Mouse (Mus musculus): ENCODE results near the gene Prkg1. TPM values are rescaled to one million over a fixed set of nuclear protein-coding genes. Genes with fewer than 3 reads are reported as not detected.

Prkg1 gene
- polyA plus RNA-seq, 1 experiment from 2014 or later = 9.1 TPM

DNA sequence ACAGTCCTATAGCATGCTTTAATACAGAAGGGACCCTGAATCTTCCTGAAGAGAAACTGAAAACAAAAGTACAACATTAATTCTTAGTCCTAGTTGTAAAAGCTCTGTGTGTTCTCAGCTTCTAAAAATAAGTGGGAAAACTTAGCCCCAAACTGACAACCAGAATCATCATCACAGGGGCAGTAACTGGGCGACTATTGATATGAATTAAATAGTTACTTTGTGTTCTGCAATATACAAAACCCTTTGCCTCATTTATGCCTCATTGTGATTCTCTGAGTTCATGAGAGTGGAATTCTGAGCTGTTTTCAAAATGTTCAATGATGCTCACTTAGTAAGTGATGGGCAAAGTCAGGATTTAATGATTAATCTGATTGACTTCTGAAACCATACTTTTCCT is 170.8 kb downstream of the Prkg1 start:
- Histone ChIP-seq H3K4me2 (replicated peaks) (no peak overlapping the region), H3K36me3 (no peaks in the 10 kb centered on the region), H3K4me3 (replicated peaks) (no peak overlapping the region), H3K4me1 (replicated peaks) (no peaks in the 10 kb centered on the region), H3K27me3 (replicated peaks) (no peaks in the 10 kb centered on the region), H3K9me3 (no peaks in the 10 kb centered on the region), H3K9ac (no peak overlapping the region), H3K27ac (no peak overlapping the region)
- ATAC-seq = no peak
- WGBS = 79% methylated on average over 1 of the region's 1 CpGs

- Histone ChIP-seq H3K27me3 (replicated peaks) (no peaks in the 10 kb centered on the region), H3K36me3 (no peaks in the 10 kb centered on the region), H3K9me3 (no peaks in the 10 kb centered on the region), H3K4me2 (replicated peaks) (no peak overlapping the region), H3K4me3 (replicated peaks) (no peak overlapping the region), H3K4me1 (replicated peaks) (no peaks in the 10 kb centered on the region), H3K9ac (no peak overlapping the region), H3K27ac (no peak overlapping the region)
- 86% methylated on average over 5 of the region's 5 CpGs for WGBS
- no peak for ATAC-seq
Measured at GRCm38 (mm10) chr19:31590701-31591100, 174.1 kb downstream of the Prkg1 start.

GRCm38 (mm10) chr19:31577092-31577491 is 187.7 kb downstream of the Prkg1 start:
- Histone ChIP-seq H3K4me1 (replicated peaks) (no peaks in the 10 kb centered on the region), H3K27ac (no peak overlapping the region), H3K9me3 (no peaks in the 10 kb centered on the region), H3K4me2 (replicated peaks) (no peak overlapping the region), H3K9ac (no peak overlapping the region), H3K27me3 (replicated peaks) (no peaks in the 10 kb centered on the region), H3K36me3 (no peaks in the 10 kb centered on the region), H3K4me3 (replicated peaks) (no peak overlapping the region)
- no peak for ATAC-seq
- WGBS = 85% methylated on average over 4 of the region's 4 CpGs

DNA sequence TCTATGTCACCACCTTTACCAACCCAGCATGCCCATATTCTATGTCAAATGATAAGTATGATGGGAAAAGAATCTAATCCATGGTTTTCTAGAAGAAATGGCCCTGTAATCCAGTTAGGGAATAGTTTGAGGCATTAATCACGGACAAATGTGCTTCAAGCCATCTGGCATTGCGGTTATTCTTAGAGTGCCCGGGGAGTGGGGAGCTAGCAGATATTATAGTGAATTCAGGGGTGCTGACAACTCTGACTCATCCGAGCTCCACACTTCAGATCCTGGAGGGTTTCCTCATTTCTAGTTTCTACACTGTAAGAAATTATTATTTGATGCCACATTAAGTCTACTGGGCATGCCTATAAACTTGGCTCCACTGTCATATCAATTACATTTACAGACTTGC is 200.5 kb downstream of the Prkg1 start:
- H3K9ac ChIP-seq = no peak overlapping the region
- H3K4me2 ChIP-seq (replicated peaks) = no peak overlapping the region
- no peak overlapping the region for H3K4me3 ChIP-seq (replicated peaks)
- WGBS = 85% methylated on average over 4 of the region's 4 CpGs
- no peaks in the 10 kb centered on the region for H3K9me3 ChIP-seq
- H3K27me3 ChIP-seq (replicated peaks) = no peaks in the 10 kb centered on the region
- no peak overlapping the region for H3K27ac ChIP-seq
- H3K4me1 ChIP-seq (replicated peaks) = no peaks in the 10 kb centered on the region
- H3K36me3 ChIP-seq = no peaks in the 10 kb centered on the region
- ATAC-seq = no peak

DNA sequence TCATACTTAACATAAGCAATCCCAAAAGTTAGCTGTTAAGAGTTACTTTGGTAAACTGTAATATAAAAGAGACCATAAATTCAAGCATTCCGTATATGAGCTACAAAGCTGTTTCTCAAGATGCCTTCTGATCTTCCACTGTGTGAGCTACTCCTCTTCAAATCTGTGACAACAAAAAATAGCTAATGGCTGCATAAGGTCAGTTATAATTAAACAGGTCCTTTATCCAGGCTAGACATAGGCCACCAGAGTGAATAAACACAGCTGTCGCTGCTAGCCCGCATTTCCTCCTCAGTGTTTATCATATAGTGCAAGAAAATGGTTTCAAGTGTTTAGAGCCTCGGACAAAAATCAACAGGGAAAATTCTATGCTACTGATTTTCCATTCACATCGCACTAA is 218.8 kb downstream of the Prkg1 start:
- no peak overlapping the region for H3K27ac ChIP-seq
- H3K36me3 ChIP-seq = no peaks in the 10 kb centered on the region
- H3K4me1 ChIP-seq (replicated peaks) = no peaks in the 10 kb centered on the region
- no peak overlapping the region for H3K4me3 ChIP-seq (replicated peaks)
- H3K9me3 ChIP-seq = no peaks in the 10 kb centered on the region
- no peaks in the 10 kb centered on the region for H3K27me3 ChIP-seq (replicated peaks)
- 37% methylated on average over 5 of the region's 5 CpGs for WGBS
- no peak overlapping the region for H3K9ac ChIP-seq
- H3K4me2 ChIP-seq (replicated peaks) = no peak overlapping the region
- ATAC-seq = peak; percentile 59

GRCm38 (mm10) chr19:31531249-31531740 is 233.5 kb downstream of the Prkg1 start:
- ATAC-seq = no peak; the same call in 1 of the 2 replicates
- Histone ChIP-seq H3K4me1 (replicated peaks) (0 out of 2 replicates have a peak, but pooled peaks cover 8% of the 10 kb centered on the region), H3K27ac (0 out of 2 replicates have a peak overlapping the region, but pooled peaks have one; percentile 23), H3K4me3 (replicated peaks) (no peak overlapping the region), H3K36me3 (no peaks in the 10 kb centered on the region), H3K9ac (no peak overlapping the region), H3K4me2 (replicated peaks) (no peak overlapping the region), H3K9me3 (no peaks in the 10 kb centered on the region), H3K27me3 (replicated peaks) (no peaks in the 10 kb centered on the region)
- 41% methylated on average over 7 of the region's 7 CpGs for WGBS

GRCm38 (mm10) chr19:31530616-31531015 is 234.2 kb downstream of the Prkg1 start:
- no peak overlapping the region for H3K4me2 ChIP-seq (replicated peaks)
- no peaks in the 10 kb centered on the region for H3K36me3 ChIP-seq
- no peaks in the 10 kb centered on the region for H3K9me3 ChIP-seq
- H3K27ac ChIP-seq = no peak overlapping the region
- ATAC-seq = no peak
- H3K27me3 ChIP-seq (replicated peaks) = no peaks in the 10 kb centered on the region
- H3K4me1 ChIP-seq (replicated peaks) = 0 out of 2 replicates have a peak, but pooled peaks cover 8% of the 10 kb centered on the region
- no peak overlapping the region for H3K4me3 ChIP-seq (replicated peaks)
- WGBS = 25% methylated on average over 5 of the region's 5 CpGs
- H3K9ac ChIP-seq = no peak overlapping the region

GRCm38 (mm10) chr19:31529890-31530289 is 234.9 kb downstream of the Prkg1 start:
- Histone ChIP-seq H3K27ac (no peak overlapping the region), H3K27me3 (replicated peaks) (no peaks in the 10 kb centered on the region), H3K36me3 (no peaks in the 10 kb centered on the region), H3K9me3 (no peaks in the 10 kb centered on the region), H3K9ac (no peak overlapping the region), H3K4me3 (replicated peaks) (no peak overlapping the region), H3K4me2 (replicated peaks) (no peak overlapping the region), H3K4me1 (replicated peaks) (0 out of 2 replicates have a peak, but pooled peaks cover 8% of the 10 kb centered on the region)
- no peak for ATAC-seq
- WGBS = 33% methylated on average over 4 of the region's 4 CpGs

DNA sequence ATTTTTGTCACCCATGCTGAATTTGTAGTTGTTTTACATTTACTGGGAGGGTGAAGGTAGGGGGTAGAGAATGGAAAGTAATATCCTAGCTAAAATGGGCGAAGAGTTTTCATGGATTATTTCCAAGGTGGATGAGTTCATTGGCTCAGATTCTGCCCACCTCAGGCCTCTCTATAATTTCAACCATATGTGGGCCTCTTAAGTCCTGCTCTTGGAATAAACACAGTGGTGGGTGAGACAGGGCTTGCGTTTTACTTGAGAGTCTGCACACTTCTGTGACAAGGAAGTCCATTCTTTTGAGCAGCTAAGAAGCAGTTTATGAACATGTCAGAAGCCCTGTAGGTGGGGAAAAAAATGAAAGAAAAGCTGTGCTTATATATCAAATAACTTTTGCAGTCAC is 250.3 kb downstream of the Prkg1 start:
- Histone ChIP-seq H3K27me3 (replicated peaks) (no peaks in the 10 kb centered on the region), H3K4me3 (replicated peaks) (no peak overlapping the region), H3K4me1 (replicated peaks) (no peaks in the 10 kb centered on the region), H3K36me3 (no peaks in the 10 kb centered on the region), H3K27ac (no peak overlapping the region), H3K9ac (no peak overlapping the region), H3K9me3 (no peaks in the 10 kb centered on the region), H3K4me2 (replicated peaks) (no peak overlapping the region)
- WGBS = 67% methylated on average over 2 of the region's 2 CpGs
- ATAC-seq = no peak

DNA sequence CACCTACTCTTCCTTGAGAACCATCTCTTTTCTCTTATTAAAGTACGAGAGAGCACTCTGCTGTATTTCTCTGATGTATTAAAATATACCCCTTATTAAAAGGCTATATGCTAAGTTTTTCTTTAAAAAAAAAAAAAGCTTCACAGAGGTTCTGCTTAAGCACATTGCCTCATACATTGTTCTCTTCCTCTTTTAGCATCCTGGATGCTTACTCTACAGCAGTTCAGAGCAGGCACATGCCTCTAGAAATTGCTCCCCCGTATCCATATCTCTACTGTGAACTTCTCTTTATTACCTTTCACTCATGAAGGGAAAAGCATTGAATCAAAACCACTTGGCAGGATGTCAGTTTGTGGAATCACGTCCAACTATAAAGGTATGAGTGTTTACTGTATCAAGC is 257.0 kb downstream of the Prkg1 start:
- no peak for ATAC-seq
- Histone ChIP-seq H3K27ac (no peak overlapping the region), H3K4me1 (replicated peaks) (no peaks in the 10 kb centered on the region), H3K4me2 (replicated peaks) (no peak overlapping the region), H3K4me3 (replicated peaks) (no peak overlapping the region), H3K36me3 (no peaks in the 10 kb centered on the region), H3K9me3 (no peaks in the 10 kb centered on the region), H3K27me3 (replicated peaks) (no peaks in the 10 kb centered on the region), H3K9ac (no peak overlapping the region)
- WGBS = 64% methylated on average over 3 of the region's 3 CpGs

DNA sequence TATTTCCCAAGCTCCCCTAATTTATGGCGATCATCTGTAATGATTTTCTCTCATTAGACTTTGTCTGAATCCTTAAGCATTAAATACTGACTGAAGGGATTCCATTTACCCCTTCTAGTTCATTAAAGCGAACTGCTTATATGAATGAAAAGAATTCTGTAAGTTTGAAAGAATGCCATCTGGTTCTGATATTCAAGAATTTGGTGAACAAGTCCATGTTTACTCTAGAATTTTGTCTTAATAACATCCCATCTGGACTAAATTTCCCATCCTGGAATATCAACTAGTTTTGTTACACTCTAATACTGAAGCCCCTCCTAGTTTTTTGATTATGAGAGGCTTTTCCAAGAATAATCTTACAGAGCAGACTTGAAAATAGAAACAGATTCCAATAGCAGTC is 258.5 kb downstream of the Prkg1 start:
- Histone ChIP-seq H3K27ac (no peak overlapping the region), H3K4me2 (replicated peaks) (no peak overlapping the region), H3K27me3 (replicated peaks) (no peaks in the 10 kb centered on the region), H3K9ac (no peak overlapping the region), H3K4me3 (replicated peaks) (no peak overlapping the region), H3K9me3 (no peaks in the 10 kb centered on the region), H3K4me1 (replicated peaks) (no peaks in the 10 kb centered on the region), H3K36me3 (no peaks in the 10 kb centered on the region)
- ATAC-seq = no peak
- WGBS = 88% methylated on average over 2 of the region's 2 CpGs

DNA sequence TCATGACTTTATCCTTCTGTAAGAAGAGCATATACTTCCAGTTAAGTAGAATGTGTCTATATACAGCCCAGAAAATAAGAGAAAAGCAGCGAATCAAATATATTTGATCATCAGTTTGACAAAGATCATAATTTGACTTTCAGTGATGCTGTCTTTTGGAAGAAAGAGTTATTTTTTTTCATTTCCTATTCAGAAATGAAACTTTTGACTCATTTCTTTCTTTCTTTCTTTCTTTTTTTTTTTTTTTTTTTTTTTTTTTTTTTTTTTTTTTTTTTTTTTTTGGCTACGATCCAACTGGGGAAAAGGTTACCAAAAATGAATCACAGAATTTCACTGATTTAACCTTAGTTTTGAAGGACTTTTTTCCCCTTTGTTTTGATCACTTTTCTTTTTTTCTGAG is 259.8 kb downstream of the Prkg1 start:
- Histone ChIP-seq H3K9ac (no peak overlapping the region), H3K27ac (no peak overlapping the region), H3K36me3 (no peaks in the 10 kb centered on the region), H3K4me2 (replicated peaks) (no peak overlapping the region), H3K4me3 (replicated peaks) (no peak overlapping the region), H3K4me1 (replicated peaks) (no peaks in the 10 kb centered on the region), H3K27me3 (replicated peaks) (no peaks in the 10 kb centered on the region), H3K9me3 (no peaks in the 10 kb centered on the region)
- ATAC-seq = no peak
- WGBS = 93% methylated on average over 2 of the region's 2 CpGs

DNA sequence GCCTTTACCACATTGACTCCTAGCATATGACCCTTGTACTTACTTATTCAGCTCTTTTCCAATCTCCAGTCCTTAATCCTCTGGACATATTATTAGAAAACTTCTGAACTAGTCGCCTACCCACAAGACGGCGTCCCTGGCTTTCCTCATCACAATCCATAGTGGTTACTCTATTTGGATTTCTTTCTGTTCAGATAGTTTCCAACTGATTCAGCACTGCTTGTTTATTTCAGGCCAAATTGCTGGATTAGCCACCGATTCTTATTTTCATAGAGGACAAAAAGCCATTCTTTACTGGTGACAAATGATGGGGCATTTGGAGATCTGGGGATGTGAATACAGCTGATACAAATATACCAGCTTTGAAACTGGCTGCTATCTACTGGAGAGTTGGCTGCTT is 267.4 kb downstream of the Prkg1 start:
- Histone ChIP-seq H3K36me3 (no peaks in the 10 kb centered on the region), H3K9me3 (no peaks in the 10 kb centered on the region), H3K27ac (no peak overlapping the region), H3K27me3 (replicated peaks) (no peaks in the 10 kb centered on the region), H3K9ac (no peak overlapping the region), H3K4me2 (replicated peaks) (no peak overlapping the region), H3K4me3 (replicated peaks) (no peak overlapping the region), H3K4me1 (replicated peaks) (no peaks in the 10 kb centered on the region)
- 88% methylated on average over 4 of the region's 4 CpGs for WGBS
- no peak for ATAC-seq

All from intestine, embryonic 15.5 days (tissue).